Mouse (Mus musculus) testis, adult 2 months (tissue): ENCODE measurements around the gene Pigu. TPM values are rescaled to one million over a fixed set of nuclear protein-coding genes. Genes with fewer than 3 reads are reported as not detected.

Experiments used
- H3K27ac ChIP-seq: fragments of 200-500 bp; 2 replicates; pipeline ENCODE4 v1.5.1; 2012; ENCODE audit warnings: low read depth, low read length; ENCODE audit not compliant: control insufficient read depth, insufficient read depth
- H3K27me3 ChIP-seq: fragments of 200-500 bp; 2 replicates; pipeline ENCODE4 v1.6.1; 2012; ENCODE audit warnings: mild to moderate bottlenecking, low read length, moderate library complexity; ENCODE audit not compliant: control insufficient read depth, insufficient read depth
- H3K36me3 ChIP-seq: fragments of 200-500 bp; 2 replicates; pipeline ENCODE4 v1.6.1; 2012; ENCODE audit warnings: mild to moderate bottlenecking, low read length; ENCODE audit not compliant: control insufficient read depth, insufficient read depth
- H3K4me1 ChIP-seq: fragments of 200-500 bp; 2 replicates; pipeline ENCODE4 v1.6.1; 2012; ENCODE audit warnings: low read length; ENCODE audit not compliant: control insufficient read depth, insufficient read depth
- H3K4me3 ChIP-seq: fragments of 200-500 bp; 2 replicates; pipeline ENCODE4 v1.5.1; 2012; ENCODE audit warnings: low read depth, mild to moderate bottlenecking, low read length, moderate library complexity, mixed read lengths; ENCODE audit not compliant: control insufficient read depth
- CTCF ChIP-seq: fragments of 200-500 bp; IDR thresholded peaks from 2 replicates; pipeline ENCODE4 v1.5.1; 2012; ENCODE audit warnings: low read depth, mild to moderate bottlenecking, inconsistent platforms, low read length, moderate library complexity; ENCODE audit not compliant: control insufficient read depth, insufficient read depth, insufficient replicate concordance
- POLR2A ChIP-seq: fragments of 200-500 bp; IDR thresholded peaks from 2 replicates; pipeline ENCODE4 v1.6.1; 2012; ENCODE audit warnings: low read depth, mild to moderate bottlenecking, inconsistent platforms, low read length, moderate library complexity; ENCODE audit not compliant: control insufficient read depth
- polyA plus RNA-seq: library from polyadenylated mRNA; depleted of rRNA; stranded (reverse); fragments of >200 nt; gene quantifications from 2 replicates; pipeline ENCODE4 v1.2.3, GENCODE M21; 2012

Pigu gene
- polyA plus RNA-seq, 1 experiment: 36.9 TPM

DNA sequence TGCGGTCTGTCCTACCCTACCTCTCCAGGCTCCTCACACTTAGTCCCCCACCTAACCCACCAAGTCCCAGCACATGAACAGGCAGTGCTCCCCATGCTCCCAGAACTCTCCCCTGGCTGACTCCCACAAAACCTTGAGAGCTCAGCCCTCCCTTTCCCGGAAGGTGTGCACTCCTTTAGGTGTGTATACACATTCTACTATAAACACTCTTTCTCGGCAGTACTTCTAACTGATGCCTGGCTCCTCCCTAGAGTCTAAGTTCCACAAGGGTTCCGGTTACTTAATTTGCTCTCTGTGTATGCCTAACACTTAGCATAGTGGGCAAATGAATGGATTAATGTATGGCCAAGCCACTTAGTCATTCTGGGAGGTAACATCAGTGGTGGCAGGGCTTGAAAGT lies 25.9 kb downstream of the Pigu start:
- Histone ChIP-seq H3K36me3 (peaks cover 3% of the 10 kb centered on the region), H3K27ac (no peak overlapping the region)

DNA sequence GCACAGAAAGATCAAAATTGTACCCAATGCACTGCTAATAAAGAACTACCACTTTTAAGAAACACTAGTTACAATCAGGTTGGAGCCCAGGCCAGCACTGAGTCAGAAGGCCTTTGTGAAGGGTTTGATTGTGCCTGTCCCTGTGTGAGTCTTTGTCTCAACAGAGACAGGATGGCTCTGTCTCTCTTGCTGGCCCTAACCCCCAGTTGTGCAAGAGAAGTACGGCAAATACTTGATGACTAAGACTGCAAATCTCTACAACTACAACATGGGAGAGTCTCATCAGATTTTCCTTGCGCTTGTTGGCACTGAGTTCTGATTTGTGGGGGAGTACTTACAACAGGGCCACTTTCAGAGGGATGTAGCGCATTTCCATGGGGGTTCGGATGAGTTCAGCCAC lies 26.4 kb downstream of the Pigu start:
- Histone ChIP-seq H3K27ac (no peak overlapping the region), H3K4me3 (no peak overlapping the region), H3K36me3 (peaks cover 3% of the 10 kb centered on the region), H3K27me3 (no peaks in the 10 kb centered on the region), H3K4me1 (no peaks in the 10 kb centered on the region)
- TF ChIP-seq CTCF (no peak), POLR2A (no peak)

More for the DNA sequence above, 25.9 kb downstream of the Pigu start:
- TF ChIP-seq POLR2A: no peak
- no peaks in the 10 kb centered on the region for H3K4me1 ChIP-seq
- H3K4me3 ChIP-seq: no peak overlapping the region
- H3K27me3 ChIP-seq: no peaks in the 10 kb centered on the region

DNA sequence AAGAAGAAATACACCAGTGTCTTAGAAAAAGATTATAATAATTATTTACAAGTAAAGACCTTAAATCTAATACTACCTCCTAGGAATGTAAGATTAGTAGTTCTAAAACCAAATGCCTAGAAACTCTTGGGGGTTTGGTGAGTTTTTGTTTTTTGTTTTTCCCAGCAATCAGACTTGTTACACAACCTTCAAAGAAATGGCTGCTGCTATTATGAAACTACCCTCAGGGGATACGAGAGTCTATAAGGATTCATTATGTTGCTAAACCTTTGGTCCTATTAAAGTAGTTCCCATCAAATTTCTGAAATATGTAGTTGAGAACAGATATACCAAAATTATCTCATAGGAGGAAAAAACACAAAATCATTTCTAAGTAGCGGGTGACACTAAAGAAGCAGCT lies 27.5 kb downstream of the Pigu start:
- Histone ChIP-seq H3K4me1 (no peaks in the 10 kb centered on the region), H3K4me3 (no peak overlapping the region), H3K27ac (no peak overlapping the region), H3K36me3 (peaks cover 3% of the 10 kb centered on the region), H3K27me3 (no peaks in the 10 kb centered on the region)
- TF ChIP-seq POLR2A (no peak), CTCF (no peak)

DNA sequence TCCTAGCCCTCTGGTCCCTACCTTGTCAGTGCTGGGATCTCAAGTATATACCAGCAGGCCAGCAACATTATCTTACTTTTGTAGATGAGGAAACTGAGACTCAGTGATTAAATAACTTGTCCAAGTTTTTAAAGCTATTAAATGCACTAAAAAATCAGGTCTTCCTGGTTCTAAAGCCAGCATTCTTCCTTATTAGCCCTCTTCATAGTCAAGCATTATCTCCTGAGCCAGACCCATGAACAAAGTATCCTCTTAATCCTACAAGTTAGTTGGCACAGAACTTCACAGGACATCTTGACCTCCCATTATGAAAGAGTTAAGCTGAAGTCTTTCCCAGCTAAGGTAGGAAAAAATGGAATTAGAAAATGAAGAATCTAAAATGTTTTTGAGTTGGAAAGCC lies 28.3 kb downstream of the Pigu start:
- no peak overlapping the region for H3K27ac ChIP-seq
- H3K4me1 ChIP-seq: no peaks in the 10 kb centered on the region
- peaks cover 3% of the 10 kb centered on the region for H3K36me3 ChIP-seq
- H3K4me3 ChIP-seq: no peak overlapping the region
- no peaks in the 10 kb centered on the region for H3K27me3 ChIP-seq
- TF ChIP-seq POLR2A (no peak), CTCF (no peak)

DNA sequence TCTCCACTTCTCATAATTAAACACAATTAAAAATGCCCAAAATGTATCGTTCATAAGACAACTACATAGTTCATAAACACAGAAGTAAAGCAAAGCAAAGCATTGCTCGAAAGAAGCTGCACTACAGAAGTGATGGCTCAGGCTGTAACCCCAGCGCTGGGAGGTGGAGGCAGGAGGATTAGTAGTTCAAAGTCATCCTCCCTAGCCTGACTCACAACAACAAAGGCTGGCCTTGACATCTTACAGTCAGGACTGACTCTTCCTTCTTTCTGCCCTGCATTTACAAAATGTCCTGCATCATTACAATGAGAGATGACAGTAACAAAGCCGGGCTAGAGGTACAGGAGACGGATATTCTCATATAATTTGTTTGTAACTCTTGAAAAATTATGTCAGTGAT lies 29.3 kb downstream of the Pigu start:
- Histone ChIP-seq H3K4me1 (no peaks in the 10 kb centered on the region), H3K27me3 (no peaks in the 10 kb centered on the region), H3K4me3 (no peak overlapping the region), H3K27ac (no peak overlapping the region), H3K36me3 (peaks cover 3% of the 10 kb centered on the region)
- TF ChIP-seq CTCF (no peak), POLR2A (no peak)

DNA sequence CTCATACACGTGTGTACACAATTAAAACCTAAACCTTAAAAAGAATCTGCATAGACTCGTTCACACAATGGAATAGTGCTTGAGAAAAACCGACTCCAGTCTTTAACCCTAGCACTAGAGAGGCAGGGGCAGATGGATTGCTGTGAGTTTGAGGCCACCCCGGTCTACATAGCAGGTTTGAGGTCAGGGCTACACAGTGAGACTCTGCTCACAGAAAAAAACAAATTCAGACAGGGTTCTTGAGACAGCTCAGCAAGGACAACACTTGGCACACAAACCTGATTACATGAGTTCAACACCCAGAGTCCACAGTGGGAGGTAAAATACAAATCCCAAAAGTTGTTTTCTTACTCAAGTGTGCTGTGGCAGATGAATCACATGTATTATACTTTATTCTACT lies 31.2 kb downstream of the Pigu start:
- H3K27me3 ChIP-seq: no peaks in the 10 kb centered on the region
- H3K27ac ChIP-seq: no peak overlapping the region
- H3K36me3 ChIP-seq: peaks cover 3% of the 10 kb centered on the region
- no peaks in the 10 kb centered on the region for H3K4me1 ChIP-seq
- no peak overlapping the region for H3K4me3 ChIP-seq
- TF ChIP-seq CTCF (no peak), POLR2A (no peak)

DNA sequence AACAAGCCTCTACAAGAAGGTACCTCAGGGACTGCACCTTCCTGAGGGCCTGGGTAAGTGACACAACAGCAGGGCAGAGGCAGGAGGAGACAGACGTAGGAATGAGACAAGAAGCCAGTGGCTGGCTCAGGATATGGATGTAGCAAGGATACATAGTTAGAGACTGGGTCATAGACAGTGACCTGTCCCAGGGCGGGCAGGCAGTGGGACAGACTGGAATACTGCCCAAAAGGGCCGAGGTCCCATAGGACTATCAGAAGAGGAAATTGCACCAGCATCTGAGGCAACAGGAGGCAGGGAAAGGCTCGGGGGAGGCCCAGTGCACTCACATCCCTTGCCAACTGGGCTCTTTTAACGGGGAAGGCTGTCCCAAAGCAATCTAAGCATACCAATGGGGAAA lies 36.6 kb downstream of the Pigu start:
- Histone ChIP-seq H3K4me1 (no peaks in the 10 kb centered on the region), H3K36me3 (peaks cover 1% of the 10 kb centered on the region; the same call in 1 of the 2 replicates)
- no peak for TF ChIP-seq CTCF
- no peak for TF ChIP-seq POLR2A

DNA sequence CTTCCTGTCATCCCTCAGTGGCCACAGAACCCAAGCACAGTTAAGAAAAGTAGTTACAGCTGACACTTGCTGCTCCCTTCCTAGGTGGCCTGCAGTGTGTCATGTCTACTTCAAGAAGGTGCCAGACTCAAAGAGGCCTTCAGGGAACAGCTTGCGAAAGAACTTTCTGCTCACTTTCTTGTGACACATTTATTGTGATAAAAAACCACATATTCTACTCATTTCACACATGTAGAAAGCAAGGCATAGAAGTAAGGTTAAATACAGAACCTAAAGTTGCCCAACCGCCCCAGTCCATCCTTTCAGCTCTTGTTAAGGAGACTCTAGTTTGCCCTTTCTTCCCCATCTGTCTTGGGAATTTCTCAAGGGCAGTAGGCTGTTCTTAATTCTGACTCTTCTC lies 38.6 kb downstream of the Pigu start:
- H3K27me3 ChIP-seq: no peaks in the 10 kb centered on the region
- peaks cover 1% of the 10 kb centered on the region; the same call in 1 of the 2 replicates for H3K36me3 ChIP-seq
- no peak overlapping the region; the same call in 1 of the 2 replicates for H3K27ac ChIP-seq
- TF ChIP-seq POLR2A (no peak), CTCF (no peak)
- no peaks in the 10 kb centered on the region for H3K4me1 ChIP-seq
- no peak overlapping the region for H3K4me3 ChIP-seq

More for the DNA sequence above, 36.6 kb downstream of the Pigu start:
- no peaks in the 10 kb centered on the region for H3K27me3 ChIP-seq
- no peak overlapping the region for H3K4me3 ChIP-seq
- H3K27ac ChIP-seq: peak overlapping the region; percentile 43; the same call in 1 of the 2 replicates
